Mouse (Mus musculus) right cerebral cortex, postnatal 4 days (tissue): ENCODE results near the gene Gm20696.

ENCODE experiments used
- DNase-seq: peaks from one replicate; pipeline ENCODE4 v3.0.0-alpha.2; 2022

Gm20696 gene

DNA sequence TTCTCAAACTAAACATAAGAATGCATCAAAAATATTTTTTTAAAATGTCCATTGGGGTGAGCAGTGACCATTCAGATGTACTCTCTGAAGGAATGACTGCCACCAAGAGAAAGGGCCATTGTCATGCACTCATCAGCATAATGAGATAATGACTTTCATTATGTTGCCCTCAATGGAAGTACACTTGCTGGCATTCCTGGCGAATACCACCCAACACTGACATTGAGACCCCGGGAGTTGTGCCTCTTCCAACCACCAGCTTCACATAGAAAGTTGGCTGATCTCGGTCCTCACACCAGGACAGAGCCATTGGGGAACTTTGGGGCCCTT lies 356.5 kb downstream of the Gm20696 start:
- DNase-seq = no peak

- no peak for DNase-seq
Measured at GRCm38 (mm10) chr6:99309466-99310170, 357.0 kb downstream of the Gm20696 start.

- no peak for DNase-seq
Measured at GRCm38 (mm10) chr6:99305751-99306150, 360.8 kb downstream of the Gm20696 start.

DNA sequence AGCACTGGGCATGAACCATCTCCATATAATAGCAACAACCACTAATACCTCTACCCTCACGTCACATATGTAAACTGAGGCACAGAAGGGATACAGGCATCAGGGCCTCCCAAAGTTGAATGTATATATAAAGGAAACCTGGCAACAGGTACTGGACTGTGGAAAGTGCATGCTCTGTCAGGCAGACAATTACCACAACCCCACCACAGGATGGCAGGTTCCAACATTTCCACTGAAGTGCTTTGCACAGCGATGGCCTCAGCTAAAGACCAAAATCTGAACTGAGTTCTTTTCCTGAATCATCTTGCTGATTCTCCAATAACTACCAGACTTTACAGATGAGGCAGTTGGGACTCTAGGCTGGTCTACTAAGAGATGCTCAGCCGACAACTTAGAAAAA lies 361.4 kb downstream of the Gm20696 start:
- DNase-seq = no peak

DNA sequence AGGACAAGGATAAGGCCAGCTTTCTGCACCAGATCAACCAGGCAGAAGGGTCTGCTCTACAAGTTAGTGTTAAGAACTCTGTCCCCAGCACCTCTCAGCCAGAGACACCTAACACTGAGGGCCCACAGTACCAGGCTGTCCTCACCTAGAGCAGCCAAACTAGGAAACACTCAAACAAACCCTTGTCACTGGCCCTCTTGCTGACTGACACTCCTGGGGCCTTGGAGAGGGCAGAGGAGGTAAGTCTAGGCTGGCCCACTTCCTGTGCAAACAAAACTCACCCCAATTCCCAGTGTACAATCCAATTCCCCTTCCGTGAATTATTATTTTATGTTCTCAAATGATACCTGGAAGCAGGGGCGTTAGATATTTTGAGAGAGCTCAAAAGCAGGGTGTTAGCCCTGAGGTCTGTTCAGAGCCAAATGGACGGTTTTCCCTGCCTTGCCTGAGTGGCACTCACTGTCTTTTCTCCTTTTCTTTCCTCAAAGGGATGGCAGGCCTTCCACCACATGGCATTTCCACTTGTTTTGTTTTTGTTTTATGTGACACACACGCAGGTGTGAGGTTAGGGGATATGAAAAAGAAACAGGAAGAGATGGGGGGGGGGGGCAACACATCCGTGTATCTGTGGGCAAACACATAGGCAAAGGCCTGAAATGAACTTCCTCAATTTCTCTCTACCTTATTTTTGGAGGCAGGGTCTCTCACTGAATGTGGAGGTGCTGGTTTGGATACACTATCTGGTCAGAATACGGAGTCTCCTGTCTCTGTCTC lies 363.7 kb downstream of the Gm20696 start:
- DNase-seq = no peak

- no peak for DNase-seq
Measured at GRCm38 (mm10) chr6:99301923-99302322, 364.7 kb downstream of the Gm20696 start.

GRCm38 (mm10) chr6:99300235-99300634 lies 366.4 kb downstream of the Gm20696 start:
- no peak for DNase-seq

- no peak for DNase-seq
Measured at GRCm38 (mm10) chr6:99299196-99299595, 367.4 kb downstream of the Gm20696 start.

DNA sequence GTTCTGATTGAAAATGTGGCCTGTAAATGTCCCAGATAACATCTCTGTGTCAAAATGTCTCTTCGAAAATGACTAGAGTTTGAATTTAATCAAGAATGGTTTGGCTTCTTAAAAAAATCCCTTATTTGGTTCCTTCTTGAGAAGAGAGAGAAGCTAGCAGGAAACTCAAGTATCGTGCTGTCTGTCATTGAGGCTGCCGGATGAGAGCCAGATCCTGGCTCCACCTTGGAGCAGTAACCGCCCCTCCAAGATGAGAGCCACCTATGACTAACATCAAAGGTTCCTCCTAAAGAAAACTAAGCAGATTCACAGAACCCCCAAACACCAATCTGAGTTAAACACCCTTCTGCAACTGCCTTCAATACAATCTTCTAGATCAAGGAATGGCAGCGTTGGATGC lies 369.1 kb downstream of the Gm20696 start:
- DNase-seq = no peak

DNA sequence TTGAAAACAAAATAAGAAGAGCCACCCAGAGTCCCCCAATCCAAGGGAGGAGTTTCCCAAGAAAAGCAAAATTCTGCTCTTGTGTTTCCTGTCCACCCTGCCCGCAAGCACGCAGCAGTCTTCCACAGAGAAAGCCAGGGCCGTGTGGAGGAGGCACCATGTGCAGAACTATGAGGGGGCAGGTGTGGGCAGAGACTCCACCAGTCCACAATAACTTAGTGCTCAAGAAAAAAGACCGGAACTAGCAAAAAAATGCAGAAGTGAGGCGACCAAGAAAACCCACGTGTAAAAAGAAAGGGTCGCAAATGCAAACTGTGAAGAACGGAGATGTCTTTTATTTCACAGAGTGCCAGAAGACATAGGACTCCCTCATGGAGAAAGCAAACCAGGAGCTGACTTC lies 371.1 kb downstream of the Gm20696 start:
- DNase-seq = no peak

DNA sequence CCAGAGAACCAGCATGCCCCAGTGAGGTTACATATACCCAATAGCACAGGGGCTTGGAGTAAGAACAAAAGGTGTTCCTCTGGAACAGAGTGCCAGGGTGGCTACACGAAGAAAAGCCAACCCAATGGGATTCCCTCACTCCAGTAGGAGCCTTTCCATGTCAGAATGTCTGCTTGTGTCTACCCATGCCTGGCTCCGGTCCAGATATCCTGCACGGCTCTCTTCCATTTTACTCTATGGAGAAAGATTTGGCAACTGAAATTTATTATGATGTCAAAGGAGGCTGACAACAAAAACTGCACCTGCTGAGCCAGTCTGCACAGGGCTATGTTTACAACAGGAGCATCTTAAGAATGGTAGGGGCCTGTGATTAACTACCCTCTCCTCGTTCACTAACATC lies 377.4 kb downstream of the Gm20696 start:
- no peak for DNase-seq

- no peak for DNase-seq
Measured at GRCm38 (mm10) chr6:99285026-99285425, 381.6 kb downstream of the Gm20696 start.

DNA sequence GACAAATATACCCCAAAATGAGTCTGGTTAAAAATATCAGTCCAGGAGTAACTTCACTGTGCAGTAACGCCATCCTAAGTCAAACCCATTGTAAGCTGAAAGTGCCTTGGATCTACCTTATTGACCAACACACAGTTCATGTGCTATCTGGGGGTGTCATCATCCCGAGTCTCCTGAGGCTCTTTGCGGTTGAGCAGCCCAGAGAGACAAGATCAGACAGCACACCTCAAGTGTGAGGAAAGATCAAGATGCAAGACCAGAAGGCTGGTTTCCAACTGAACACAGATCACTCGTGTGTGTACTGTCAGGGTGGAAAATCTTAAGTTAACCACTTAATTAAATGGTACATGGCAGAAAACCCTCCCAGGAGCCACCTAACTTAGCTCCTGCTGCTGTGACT lies 382.6 kb downstream of the Gm20696 start:
- no peak for DNase-seq

GRCm38 (mm10) chr6:99282866-99283657 lies 383.5 kb downstream of the Gm20696 start:
- DNase-seq = no peak

GRCm38 (mm10) chr6:99281433-99281832 lies 385.2 kb downstream of the Gm20696 start:
- no peak for DNase-seq

DNA sequence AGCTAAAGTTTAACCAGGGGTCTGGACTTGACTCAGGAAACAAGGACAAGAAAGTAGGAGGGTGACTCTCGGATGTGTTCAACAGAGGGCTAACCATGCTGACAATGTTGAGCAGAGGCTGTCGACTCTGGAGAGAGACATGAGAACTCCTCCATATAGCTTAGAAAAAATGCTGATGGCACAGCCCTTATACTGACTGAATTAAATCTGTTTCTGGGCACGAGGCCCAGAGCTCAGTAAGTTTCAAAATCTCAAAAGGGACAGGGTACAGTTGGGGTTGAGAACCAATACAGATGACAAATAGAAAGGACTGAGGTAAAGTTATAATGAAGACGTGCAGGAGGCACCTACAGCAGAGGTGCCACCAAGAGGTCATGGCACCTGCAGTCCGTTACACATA lies 386.0 kb downstream of the Gm20696 start:
- DNase-seq = no peak

GRCm38 (mm10) chr6:99277251-99277650 lies 389.3 kb downstream of the Gm20696 start:
- no peak for DNase-seq

DNA sequence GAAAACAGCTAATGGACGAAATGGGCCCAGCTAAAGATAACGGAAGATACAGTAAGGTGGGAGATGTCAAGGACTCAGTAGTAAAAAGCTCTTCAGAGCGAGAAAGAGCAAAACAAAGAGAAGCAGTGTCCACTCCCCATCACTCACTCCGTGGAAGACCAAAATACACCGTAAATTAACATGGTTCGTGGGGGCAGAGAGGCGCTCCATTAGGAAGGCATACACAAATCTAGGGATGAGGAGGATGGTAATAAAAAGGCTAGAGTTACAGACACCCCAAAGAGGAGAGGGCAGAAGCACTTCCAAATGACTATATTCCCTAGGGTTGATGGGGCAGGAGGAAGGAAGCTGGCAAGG lies 390.3 kb downstream of the Gm20696 start:
- DNase-seq = no peak

DNA sequence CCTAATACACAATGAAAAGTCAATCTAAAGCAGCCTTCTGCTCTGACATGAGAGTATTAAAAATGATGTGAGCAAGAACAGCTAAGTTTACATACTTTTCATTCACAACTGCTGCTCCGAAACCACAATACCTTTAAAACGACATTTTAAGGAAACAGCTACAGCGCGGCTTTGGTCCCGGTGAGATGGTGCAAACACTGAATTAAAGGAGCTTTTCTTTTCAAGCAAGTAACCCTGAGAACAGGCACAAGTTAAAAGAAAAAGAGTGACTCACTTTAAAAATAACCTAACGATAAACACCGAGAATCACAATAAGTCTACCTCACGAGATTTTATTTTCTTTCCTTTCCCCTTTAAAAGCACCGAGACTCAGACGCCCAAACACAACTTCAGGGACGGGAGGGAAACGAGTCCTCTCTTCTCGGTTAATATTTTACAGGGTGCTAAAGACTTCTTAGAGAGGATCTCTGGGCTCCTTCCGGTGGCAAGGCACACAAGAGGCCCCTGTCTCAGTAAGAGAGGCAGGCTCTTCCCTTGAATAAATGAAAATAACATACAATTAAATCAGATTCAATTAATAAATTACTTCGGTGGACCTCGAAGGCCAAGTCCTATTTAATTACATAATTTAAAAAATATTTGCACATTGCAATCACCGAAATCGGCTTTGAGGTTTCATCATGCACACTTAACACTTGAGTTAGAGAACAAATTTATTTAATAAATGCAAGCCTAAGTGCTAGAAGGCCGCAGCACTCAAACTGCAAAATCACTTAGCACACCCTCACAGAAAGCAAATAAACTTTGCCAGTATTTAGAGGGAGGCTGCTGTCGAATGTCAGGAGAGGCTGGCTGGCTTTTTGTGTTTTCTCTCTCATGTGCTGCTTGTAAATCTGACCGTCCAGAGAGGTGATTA lies 391.0 kb downstream of the Gm20696 start:
- no peak for DNase-seq

- no peak for DNase-seq
Measured at GRCm38 (mm10) chr6:99274667-99275066, 391.9 kb downstream of the Gm20696 start.

DNA sequence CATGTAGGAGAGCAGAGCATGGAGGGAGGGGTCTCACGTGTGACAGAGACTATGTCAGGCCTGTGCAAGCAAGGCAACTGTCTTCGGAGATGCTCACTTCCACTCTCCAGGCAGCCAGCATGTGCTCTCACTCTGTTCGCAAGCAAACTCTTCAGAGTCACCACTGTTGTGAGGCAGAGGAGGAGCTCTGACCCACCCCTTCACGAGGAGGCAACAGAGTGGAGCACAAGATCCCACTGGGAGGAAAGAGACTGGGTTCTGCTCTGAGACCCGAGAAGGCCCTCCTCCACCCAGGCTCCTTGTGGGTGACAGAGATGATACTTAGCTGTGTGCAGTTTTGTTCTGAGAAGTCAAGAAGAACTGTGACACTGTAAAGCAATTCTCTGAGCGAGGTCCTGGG lies 392.4 kb downstream of the Gm20696 start:
- no peak for DNase-seq

GRCm38 (mm10) chr6:99273177-99273576 lies 393.4 kb downstream of the Gm20696 start:
- DNase-seq = no peak

DNA sequence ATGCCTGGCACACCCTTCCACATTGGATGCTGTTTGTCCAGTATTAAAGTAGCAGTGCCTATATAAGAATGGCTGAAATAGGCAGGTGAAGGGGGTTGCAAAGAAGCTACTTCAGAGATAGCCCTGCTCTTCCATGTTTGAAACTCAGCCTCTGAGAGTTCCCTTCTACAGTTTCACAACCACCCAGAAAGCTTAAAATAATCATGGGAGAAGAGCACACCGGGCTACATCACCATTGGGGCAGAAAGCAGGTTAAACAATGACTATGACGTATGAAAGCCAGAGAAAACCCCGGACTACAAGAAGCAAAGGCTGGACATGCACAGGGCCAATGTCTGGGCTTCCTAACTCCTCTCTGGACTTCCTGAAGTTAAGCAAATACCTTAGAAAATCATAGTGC lies 394.4 kb downstream of the Gm20696 start:
- DNase-seq = no peak
